Mouse (Mus musculus): ENCODE measurements around the gene Zfp385c. TPM values are rescaled to one million over a fixed set of nuclear protein-coding genes. Genes with fewer than 3 reads are reported as not detected.

Zfp385c gene
- polyA plus RNA-seq (2014; fragmentation: Nextera tagmentation; extraction: Ambion mirVana) = 1.7 TPM in 2 replicates

GRCm38 (mm10) chr11:100692164-100692616 is at the start of gene Zfp385c:
Gene Zfp385c, minus strand, starts transcription at chr11:100692455.
- Histone ChIP-seq H3K4me3 (ENCODE audit: low read depth, low read length) (peak within 1 kb of the TSS; percentile 39), H3K4me2 (ENCODE audit: low read depth, low read length) (peak within 1 kb of the TSS; percentile 63), H3K27me3 (replicated peaks; ENCODE audit: control insufficient read depth, insufficient read depth, low read length) (peaks cover 22% of the 10 kb centered on the region; the same call in 1 of the 2 replicates), H3K36me3 (ENCODE audit: control insufficient read depth, insufficient read depth, low read length) (no peaks in the 10 kb centered on the region), H3K27ac (replicated peaks; ENCODE audit: low read depth, low read length) (no peak within 1 kb of the TSS), H3K9me3 (ENCODE audit: control insufficient read depth, low read length) (no peaks in the 10 kb centered on the region), H3K4me1 (ENCODE audit: control insufficient read depth, insufficient read depth, low read length) (0 out of 2 replicates have a peak, but pooled peaks cover 4% of the 10 kb centered on the region), H3K9ac (ENCODE audit: low read depth, low read length) (peak within 1 kb of the TSS; percentile 50)
- DNase-seq (ENCODE audit: low spot score) = no peak
- WGBS = 1% methylated on average over 22 of the region's 23 CpGs
- no peak for ATAC-seq (ENCODE audit: low read depth)

GRCm38 (mm10) chr11:100741348-100741747 is 49.1 kb upstream of the Zfp385c start:
- ATAC-seq (ENCODE audit: low read depth) (no peak), DNase-seq (ENCODE audit: low spot score) (no peak)
- H3K4me2 ChIP-seq (ENCODE audit: low read depth, low read length) = no peak overlapping the region
- no peak overlapping the region for H3K27ac ChIP-seq (replicated peaks; ENCODE audit: low read depth, low read length)
- H3K9me3 ChIP-seq (ENCODE audit: control insufficient read depth, low read length) = no peaks in the 10 kb centered on the region
- WGBS = 57% methylated on average over 6 of the region's 6 CpGs
- H3K4me3 ChIP-seq (ENCODE audit: low read depth, low read length) = no peak overlapping the region
- no peaks in the 10 kb centered on the region for H3K36me3 ChIP-seq (ENCODE audit: control insufficient read depth, insufficient read depth, low read length)
- no peak overlapping the region for H3K9ac ChIP-seq (ENCODE audit: low read depth, low read length)
- peaks cover 6% of the 10 kb centered on the region; the same call in 1 of the 2 replicates for H3K4me1 ChIP-seq (ENCODE audit: control insufficient read depth, insufficient read depth, low read length)
- H3K27me3 ChIP-seq (replicated peaks; ENCODE audit: control insufficient read depth, insufficient read depth, low read length) = no peaks in the 10 kb centered on the region

GRCm38 (mm10) chr11:100738749-100739148 is 46.5 kb upstream of the Zfp385c start:
- Histone ChIP-seq H3K36me3 (ENCODE audit: control insufficient read depth, insufficient read depth, low read length) (0 out of 2 replicates have a peak, but pooled peaks cover 3% of the 10 kb centered on the region), H3K9me3 (ENCODE audit: control insufficient read depth, low read length) (no peaks in the 10 kb centered on the region), H3K27me3 (replicated peaks; ENCODE audit: control insufficient read depth, insufficient read depth, low read length) (no peaks in the 10 kb centered on the region), H3K27ac (replicated peaks; ENCODE audit: low read depth, low read length) (peak overlapping the region; percentile 72; the same call in 1 of the 2 replicates), H3K4me2 (ENCODE audit: low read depth, low read length) (peak overlapping the region; percentile 72), H3K4me3 (ENCODE audit: low read depth, low read length) (peak overlapping the region; percentile 96), H3K4me1 (ENCODE audit: control insufficient read depth, insufficient read depth, low read length) (peaks cover 6% of the 10 kb centered on the region; the same call in 1 of the 2 replicates), H3K9ac (ENCODE audit: low read depth, low read length) (peak overlapping the region; percentile 95)
- ATAC-seq (ENCODE audit: low read depth) = no peak
- no peak for DNase-seq (ENCODE audit: low spot score)
- WGBS = 15% methylated on average over 5 of the region's 5 CpGs

GRCm38 (mm10) chr11:100738066-100738604 is 45.9 kb upstream of the Zfp385c start, which contains the start of gene Rab5c:
Gene Rab5c, minus strand, starts transcription at chr11:100738215.
- peak within 1 kb of the TSS; percentile 95 for H3K9ac ChIP-seq (ENCODE audit: low read depth, low read length)
- WGBS = under 1% methylated on average over 30 of the region's 39 CpGs

GRCm38 (mm10) chr11:100737105-100737733 is 45.0 kb upstream of the Zfp385c start:
- ATAC-seq (ENCODE audit: low read depth) (no peak), DNase-seq (ENCODE audit: low spot score) (no peak)
- peaks cover 6% of the 10 kb centered on the region; the same call in 1 of the 2 replicates for H3K4me1 ChIP-seq (ENCODE audit: control insufficient read depth, insufficient read depth, low read length)
- peak overlapping the region; percentile 95 for H3K9ac ChIP-seq (ENCODE audit: low read depth, low read length)
- H3K36me3 ChIP-seq (ENCODE audit: control insufficient read depth, insufficient read depth, low read length) = peaks cover 3% of the 10 kb centered on the region; the same call in 1 of the 2 replicates
- no peaks in the 10 kb centered on the region for H3K27me3 ChIP-seq (replicated peaks; ENCODE audit: control insufficient read depth, insufficient read depth, low read length)
- H3K9me3 ChIP-seq (ENCODE audit: control insufficient read depth, low read length) = no peaks in the 10 kb centered on the region
- peak overlapping the region; percentile 87 for H3K4me2 ChIP-seq (ENCODE audit: low read depth, low read length)
- under 1% methylated on average over 13 of the region's 13 CpGs for WGBS
- peak overlapping the region; percentile 96 for H3K4me3 ChIP-seq (ENCODE audit: low read depth, low read length)
- peak overlapping the region; percentile 24; the same call in 1 of the 2 replicates for H3K27ac ChIP-seq (replicated peaks; ENCODE audit: low read depth, low read length)

More at GRCm38 (mm10) chr11:100738066-100738604, 45.9 kb upstream of the Zfp385c start, which contains the start of gene Rab5c:
- DNase-seq (ENCODE audit: low spot score) = peak; percentile 100
- Histone ChIP-seq H3K27me3 (replicated peaks; ENCODE audit: control insufficient read depth, insufficient read depth, low read length) (no peaks in the 10 kb centered on the region), H3K4me3 (ENCODE audit: low read depth, low read length) (peak within 1 kb of the TSS; percentile 96), H3K27ac (replicated peaks; ENCODE audit: low read depth, low read length) (peak within 1 kb of the TSS; percentile 72; the same call in 1 of the 2 replicates), H3K4me1 (ENCODE audit: control insufficient read depth, insufficient read depth, low read length) (peaks cover 6% of the 10 kb centered on the region; the same call in 1 of the 2 replicates), H3K4me2 (ENCODE audit: low read depth, low read length) (peak within 1 kb of the TSS; percentile 87), H3K36me3 (ENCODE audit: control insufficient read depth, insufficient read depth, low read length) (peaks cover 3% of the 10 kb centered on the region; the same call in 1 of the 2 replicates), H3K9me3 (ENCODE audit: control insufficient read depth, low read length) (no peaks in the 10 kb centered on the region)
- peak; percentile 100 for ATAC-seq (ENCODE audit: low read depth)

- ATAC-seq (ENCODE audit: low read depth) (no peak), DNase-seq (ENCODE audit: low spot score) (no peak)
- Histone ChIP-seq H3K4me1 (ENCODE audit: control insufficient read depth, insufficient read depth, low read length) (peaks cover 6% of the 10 kb centered on the region; the same call in 1 of the 2 replicates), H3K4me3 (ENCODE audit: low read depth, low read length) (peak overlapping the region; percentile 96), H3K36me3 (ENCODE audit: control insufficient read depth, insufficient read depth, low read length) (peaks cover 6% of the 10 kb centered on the region; the same call in 1 of the 2 replicates), H3K27ac (replicated peaks; ENCODE audit: low read depth, low read length) (no peak overlapping the region), H3K9ac (ENCODE audit: low read depth, low read length) (peak overlapping the region; percentile 95), H3K4me2 (ENCODE audit: low read depth, low read length) (peak overlapping the region; percentile 87), H3K9me3 (ENCODE audit: control insufficient read depth, low read length) (no peaks in the 10 kb centered on the region), H3K27me3 (replicated peaks; ENCODE audit: control insufficient read depth, insufficient read depth, low read length) (no peaks in the 10 kb centered on the region)
- 83% methylated on average over 4 of the region's 4 CpGs for WGBS
These were observed 44.5 kb upstream of the Zfp385c start for GRCm38 (mm10) chr11:100736746-100737080.

- peak overlapping the region; percentile 2 for H3K9ac ChIP-seq (ENCODE audit: low read depth, low read length)
- DNase-seq (ENCODE audit: low spot score) (no peak), ATAC-seq (ENCODE audit: low read depth) (no peak)
- no peaks in the 10 kb centered on the region for H3K27me3 ChIP-seq (replicated peaks; ENCODE audit: control insufficient read depth, insufficient read depth, low read length)
- no peaks in the 10 kb centered on the region for H3K9me3 ChIP-seq (ENCODE audit: control insufficient read depth, low read length)
- H3K4me2 ChIP-seq (ENCODE audit: low read depth, low read length) = peak overlapping the region; percentile 87
- no peak overlapping the region for H3K27ac ChIP-seq (replicated peaks; ENCODE audit: low read depth, low read length)
- 82% methylated on average over 14 of the region's 14 CpGs for WGBS
- peaks cover 6% of the 10 kb centered on the region; the same call in 1 of the 2 replicates for H3K4me1 ChIP-seq (ENCODE audit: control insufficient read depth, insufficient read depth, low read length)
- H3K4me3 ChIP-seq (ENCODE audit: low read depth, low read length) = no peak overlapping the region
- H3K36me3 ChIP-seq (ENCODE audit: control insufficient read depth, insufficient read depth, low read length) = peaks cover 6% of the 10 kb centered on the region; the same call in 1 of the 2 replicates
These were observed 43.9 kb upstream of the Zfp385c start for GRCm38 (mm10) chr11:100735954-100736745.

All from embryonic facial prominence, embryonic 14.5 days (tissue).